Mouse (Mus musculus): ENCODE data around the gene Med25.

DNA sequence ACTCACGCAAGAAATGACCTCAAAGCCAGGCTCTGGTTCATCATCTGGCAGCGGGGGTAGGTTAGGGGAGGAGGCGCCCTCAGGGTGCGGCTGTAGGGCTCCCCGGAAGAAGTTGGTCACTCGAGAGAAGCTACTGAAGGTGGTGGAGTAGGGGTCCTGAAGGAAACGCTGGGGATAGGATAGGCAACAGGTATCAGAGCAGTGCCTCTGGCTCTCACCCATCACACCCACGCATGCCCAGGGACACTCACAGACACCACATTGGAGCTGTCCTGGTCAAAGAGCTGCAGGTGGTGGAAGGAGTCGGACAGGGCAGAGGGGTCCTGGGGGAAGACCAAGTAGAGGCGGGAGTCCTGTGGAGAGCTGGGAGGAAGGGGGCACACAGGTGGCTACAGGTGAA lies 47.5 kb downstream of the Med25 start:
- no peak for TF ChIP-seq CTCF (IDR thresholded peaks at IDR 0.05; ENCODE audit: control insufficient read depth, insufficient read depth, low read length)
- no peak for TF ChIP-seq POLR2A (IDR thresholded peaks at IDR 0.05; ENCODE audit: borderline replicate concordance, control insufficient read depth, low read depth, low read length)

Measured in bone marrow, adult 2 months (tissue).